25 mouse cellular contexts compared by ENCODE assay signal in genomic region chr1:34192174-34192573, GRCm38 (mm10).
DNase-seq lines count a peak whose midpoint lies in the region; TF ChIP-seq lines count a peak whose summit lies in the region.
"Had no signal": no experiment of that assay in that cellular context is flagged by ENCODE, and none has a peak within 500 bp of the region (broad histone marks: within the 10 kb centered on the region; RNA-seq: fewer than 3 reads in every experiment).

No protein-coding gene starts in this region.

- intact Hi-C loops in left cerebral cortex, postnatal 10 days (cut with DNase I) = no loop called here

- H3K27me3 ChIP-seq in myocyte (ENCODE audit: control insufficient read depth, insufficient read depth, insufficient read length) = no peaks in the 10 kb centered on the region
- H3K27me3 ChIP-seq: embryonic facial prominence, embryonic 12.5 days; embryonic facial prominence, embryonic 15.5 days; heart, embryonic 15.5 days; hindbrain, embryonic 13.5 days; intestine, embryonic 15.5 days; Patski had no signal

- H3K36me3 ChIP-seq in myocyte (ENCODE audit: control insufficient read depth, insufficient read depth) = peaks cover 75% of the 10 kb centered on the region
- H3K36me3 ChIP-seq: G1E; intestine, embryonic 15.5 days had no signal

- no peak overlapping the region for H3K4me2 ChIP-seq in myocyte (ENCODE audit: low read depth)
- H3K4me2 ChIP-seq: embryonic facial prominence, embryonic 12.5 days; embryonic facial prominence, embryonic 15.5 days; heart, embryonic 12.5 days; heart, embryonic 15.5 days; hindbrain, embryonic 13.5 days; intestine, embryonic 15.5 days had no signal

- H3K4me3 ChIP-seq in myocyte = no peak overlapping the region
- H3K4me3 ChIP-seq: embryonic facial prominence, embryonic 12.5 days; embryonic facial prominence, embryonic 15.5 days; heart, embryonic 12.5 days; heart, embryonic 15.5 days; hindbrain, embryonic 10.5 days; hindbrain, embryonic 13.5 days; intestine, embryonic 15.5 days had no signal

- TF ChIP-seq POLR2A in myocyte (IDR thresholded peaks at IDR 0.05; ENCODE audit: insufficient read length, low read depth) = no peak

- no peaks in the 10 kb centered on the region for H3K79me2 ChIP-seq in myocyte (ENCODE audit: control insufficient read depth, insufficient read depth)

- no peak overlapping the region for H3ac ChIP-seq in myocyte (ENCODE audit: control insufficient read depth, insufficient read length)

- DNase-seq in right cerebral cortex, adult 18-20 months = peak; percentile 71
- no peak for DNase-seq in right cerebral cortex, postnatal 10 days (ENCODE audit: low spot score in 2 of 2)
- peak; percentile 66 for DNase-seq in R1 (ENCODE audit: low read depth, low spot score)
- DNase-seq in left cerebral cortex, postnatal 10 days (ENCODE audit: extremely low spot score in 1 of 2, low spot score in 2 of 2) = no peak
- no peak for DNase-seq in layer of hippocampus, adult 8-10 months (ENCODE audit: low spot score in 2 of 2)
- DNase-seq: adrenal gland, adult 8-10 months; adrenal gland, postnatal 25 days; cerebellum, adult 18-20 months; cerebellum, adult 9-11 months; cerebellum, postnatal 25 days; forebrain, postnatal 0 days; gastrocnemius, postnatal 25 days; heart, adult 18-20 months; heart, postnatal 10 days; heart, postnatal 36 days had no signal

TF ChIP-seq in myocyte, 11 proteins besides CTCF, POLR2A, EP300 and RAD21:
- no peak for TF ChIP-seq MAX (IDR thresholded peaks at IDR 0.05; ENCODE audit: low read depth)
- peak; percentile 32 for TF ChIP-seq POLR2AphosphoS2 (IDR thresholded peaks at IDR 0.05; ENCODE audit: insufficient read length, low read depth)

Comparison
In these comparisons a context has a peak if more than half of its experiments do, and no peak if none do; other contexts are left out.
1. DNase-seq: peak in right cerebral cortex, adult 18-20 months (single experiment) and R1 (single experiment); none in right cerebral cortex, postnatal 10 days (0 of 2), left cerebral cortex, postnatal 10 days (0 of 2) and layer of hippocampus, adult 8-10 months (0 of 2).